Mouse (Mus musculus) T-helper 17 cell (primary cell): ENCODE measurements around the gene Capn1.
"Not testable (repeated sequence)": the region's sequence is repeated elsewhere in the genome, so short reads cannot be mapped to it uniquely, and the experiment has no call there.

Source experiments
- in situ Hi-C, 2 experiments: fragments of 300-600 bp; cut with MboI, MseI; formaldehyde crosslinking; loops; 1 replicate in 1 of 2; 2 replicates in 1 of 2; pipeline ENCODE4 v1.15.1; 2025; ENCODE audit warnings: high pct_unique_total_duplicates in 2 of 2

The Capn1 gene

DNA sequence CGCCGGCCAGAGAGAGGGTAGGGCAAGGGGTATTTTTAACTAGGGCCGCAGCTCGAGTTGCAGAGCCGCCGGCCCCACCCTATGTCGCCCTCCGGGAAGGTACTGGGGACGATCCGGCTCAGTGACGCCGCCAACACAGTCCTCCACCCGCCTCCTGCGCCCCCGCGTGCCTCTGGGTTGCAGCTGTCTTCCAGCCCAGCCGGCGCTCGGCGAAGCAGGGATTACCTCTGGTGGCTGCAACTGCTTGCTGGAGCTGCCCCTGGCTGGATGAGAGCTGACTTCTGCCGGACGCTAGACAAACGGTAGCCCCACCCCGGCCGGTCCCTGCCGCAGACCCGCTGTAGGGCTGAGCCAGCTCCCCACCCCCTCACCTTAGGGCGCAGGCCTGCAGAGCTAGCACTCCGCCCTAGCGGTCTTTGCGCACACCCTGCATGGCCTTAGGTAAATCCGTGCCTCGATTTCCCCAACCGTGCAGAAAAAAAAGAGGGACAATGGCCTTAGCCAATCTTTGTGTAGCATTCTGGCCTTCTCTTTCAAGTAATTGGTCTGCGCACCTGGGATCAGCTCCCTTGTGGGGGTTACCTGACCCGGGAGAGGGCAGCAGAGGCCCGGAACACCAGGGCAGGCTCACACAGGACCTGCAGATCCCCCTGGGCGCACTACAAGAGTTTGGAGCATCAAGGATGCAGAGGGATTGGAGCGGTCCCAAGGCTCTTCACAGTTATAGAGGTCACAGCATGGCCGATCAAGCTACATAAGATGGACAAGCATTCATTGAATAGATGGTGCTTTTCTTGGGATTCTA is at the start of gene Capn1:
TSS of gene Capn1 (minus strand) at position 387 of the 805 bp plus-strand sequence.
- in situ Hi-C loops: loop anchor here (5.0 kb wide), 2 partner anchors 48 to 93 kb away; partner anchors contain the start of gene Cdc42ep2 (in 1 of the 2)

DNA sequence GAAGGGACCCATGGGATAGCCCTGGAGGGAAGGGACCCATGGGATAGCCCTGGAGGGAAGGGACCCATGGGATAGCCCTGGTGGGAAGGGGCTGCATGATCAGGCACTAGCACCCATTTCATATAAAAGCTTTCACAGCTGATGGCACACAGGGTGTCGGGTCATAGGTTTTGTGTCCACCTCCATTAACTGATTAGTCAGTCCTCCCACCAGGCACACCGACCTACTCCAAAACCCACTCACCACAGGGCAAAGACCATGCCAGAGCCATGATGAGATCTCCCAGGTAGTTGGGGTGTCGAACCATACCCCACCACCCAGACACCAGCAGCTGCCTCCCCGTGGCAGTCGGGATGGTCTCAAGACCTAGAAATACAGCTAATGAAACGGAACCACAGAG is 47.4 kb upstream of the Capn1 start:
- in situ Hi-C loops: no loop called here

DNA sequence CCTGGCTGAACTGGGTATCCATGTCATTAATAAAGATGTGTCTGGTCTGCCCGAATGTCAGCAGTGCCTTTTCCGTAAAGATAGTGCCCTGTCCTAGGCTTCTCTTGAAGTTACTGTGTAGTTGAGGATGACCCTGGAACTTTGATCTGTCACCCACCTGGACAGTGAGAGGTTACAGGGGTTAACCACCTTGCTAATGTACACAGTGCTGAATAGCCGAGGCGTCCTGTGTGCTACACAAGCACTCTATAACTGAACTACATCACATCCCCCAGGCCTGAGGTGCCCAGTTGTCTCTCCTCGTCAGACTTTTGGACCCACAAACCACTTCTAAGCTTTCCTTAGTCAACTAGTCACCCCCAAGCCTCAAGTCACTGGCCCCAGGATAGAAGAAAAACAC is 46.7 kb upstream of the Capn1 start:
- in situ Hi-C loops: no loop called here

- in situ Hi-C loops: no loop called here
These were observed 46.1 kb upstream of the Capn1 start for GRCm38 (mm10) chr19:6061641-6062302.

DNA sequence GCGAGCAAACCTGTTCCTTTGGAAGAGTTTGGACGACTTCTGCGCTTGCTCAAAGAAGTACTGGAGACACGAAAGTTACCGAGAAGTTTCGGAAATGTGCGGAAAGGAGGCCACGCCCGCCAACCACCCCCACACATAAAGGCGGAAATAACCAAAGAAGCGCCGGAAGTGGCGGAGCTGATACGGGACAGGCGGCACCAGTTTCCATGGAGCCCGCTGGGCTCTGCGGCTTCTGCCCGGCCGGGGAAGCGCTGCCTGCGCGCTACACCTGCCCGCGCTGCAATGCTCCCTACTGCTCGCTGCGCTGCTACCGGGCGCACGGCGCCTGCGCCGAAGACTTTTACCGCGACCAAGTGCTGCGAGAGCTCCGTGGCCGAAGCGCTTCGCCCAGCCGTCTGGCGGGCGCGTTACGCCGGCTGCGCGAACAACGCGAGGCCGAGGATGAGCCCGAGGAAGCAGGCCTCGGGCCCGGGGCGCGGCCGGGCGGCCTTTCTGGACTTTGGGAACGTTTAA is 45.4 kb upstream of the Capn1 start, which contains the start of gene Znhit2:
TSS of gene Znhit2 (plus strand) at position 172 of the 513 bp plus-strand sequence.
- in situ Hi-C loops: no loop called here

- in situ Hi-C loops: no loop called here
These were observed 43.3 kb upstream of the Capn1 start for GRCm38 (mm10) chr19:6058966-6059365.

DNA sequence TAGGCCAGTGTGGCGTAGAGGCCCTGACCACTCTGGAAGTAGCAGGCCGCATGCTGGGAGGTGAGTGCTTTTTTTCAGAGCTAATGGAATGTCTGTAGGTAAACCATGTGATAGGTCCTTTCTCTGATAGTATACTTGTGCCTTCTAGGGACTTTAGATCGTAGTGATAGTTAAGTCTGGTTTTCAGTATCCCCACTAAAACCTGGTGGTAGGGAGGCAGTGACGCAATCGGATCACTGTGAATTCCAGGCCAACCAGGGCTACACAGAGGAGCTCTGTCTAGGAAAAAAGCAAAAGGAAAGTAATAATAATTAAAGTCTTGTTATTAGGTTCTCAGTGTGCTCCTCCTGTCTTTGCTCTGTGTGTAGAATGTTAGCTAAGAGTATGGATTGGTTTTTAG is 42.8 kb upstream of the Capn1 start:
- in situ Hi-C loops: no loop called here

DNA sequence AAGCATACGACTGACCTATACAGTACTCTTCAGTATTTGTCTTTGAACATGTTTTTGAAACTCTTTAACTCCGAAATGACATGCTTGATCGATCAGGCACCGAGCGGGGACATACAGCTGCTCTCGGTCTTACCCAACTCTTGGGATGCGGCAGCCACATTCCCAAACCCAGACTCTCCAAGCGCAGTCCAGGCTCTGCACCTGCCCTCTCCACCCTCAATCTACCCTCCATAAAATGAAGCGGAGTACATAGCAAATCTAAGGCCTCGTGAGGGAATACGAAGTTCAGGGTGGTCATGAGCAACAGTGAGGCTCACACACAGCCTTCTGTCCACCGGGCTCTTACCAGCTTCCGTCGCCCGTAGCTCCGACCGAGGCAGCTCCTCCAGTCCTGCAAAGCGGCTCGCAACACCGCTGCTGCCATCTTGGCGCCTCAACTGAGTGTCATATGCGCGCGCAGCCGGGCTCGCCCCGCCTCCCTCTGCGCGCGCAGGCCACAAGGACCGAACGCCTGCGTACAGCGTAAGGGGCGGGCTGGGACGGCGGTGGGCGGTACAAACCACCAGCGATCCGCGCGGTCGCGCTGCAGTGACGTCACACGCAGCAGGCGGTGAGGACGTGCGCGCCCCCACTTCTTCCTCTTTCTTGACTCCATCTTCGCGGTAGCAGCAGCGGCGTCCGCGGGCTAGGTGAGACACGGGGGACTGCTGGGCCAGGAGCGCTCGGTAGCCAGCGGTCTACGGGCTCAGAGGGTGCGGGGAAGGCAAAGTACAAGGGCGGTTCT is 41.8 kb upstream of the Capn1 start, which contains the start of the genes Mrpl49 and Fau:
TSS of gene Mrpl49 (minus strand) at position 473 of the 784 bp plus-strand sequence.
TSS of gene Fau (plus strand) at position 532 of the 784 bp plus-strand sequence.
- in situ Hi-C loops: no loop called here

- in situ Hi-C loops: no loop called here
These were observed 41.0 kb upstream of the Capn1 start for GRCm38 (mm10) chr19:6056696-6057095.

- in situ Hi-C loops: no loop called here
These were observed 38.6 kb upstream of the Capn1 start for GRCm38 (mm10) chr19:6054296-6054695.

DNA sequence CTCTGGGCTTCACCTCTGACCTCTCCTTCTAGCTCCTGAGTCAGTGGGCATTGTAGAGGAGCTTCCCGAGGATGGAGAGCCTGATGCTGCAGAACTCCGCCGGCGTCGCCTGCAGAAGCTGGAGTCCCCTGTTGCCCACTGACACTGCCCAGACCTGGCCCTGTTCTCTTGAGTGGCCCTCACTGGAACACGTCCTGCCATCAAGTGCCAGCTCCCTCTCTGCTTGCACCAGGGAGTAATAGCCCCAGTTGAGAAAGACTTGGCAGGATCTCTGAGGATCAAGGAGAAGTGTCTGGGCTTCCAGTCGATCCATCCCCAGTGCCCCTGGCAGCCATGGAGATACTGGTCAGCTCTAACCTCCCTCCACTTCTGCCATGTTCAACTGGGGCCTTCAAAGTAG is 36.8 kb upstream of the Capn1 start:
- in situ Hi-C loops: no loop called here

DNA sequence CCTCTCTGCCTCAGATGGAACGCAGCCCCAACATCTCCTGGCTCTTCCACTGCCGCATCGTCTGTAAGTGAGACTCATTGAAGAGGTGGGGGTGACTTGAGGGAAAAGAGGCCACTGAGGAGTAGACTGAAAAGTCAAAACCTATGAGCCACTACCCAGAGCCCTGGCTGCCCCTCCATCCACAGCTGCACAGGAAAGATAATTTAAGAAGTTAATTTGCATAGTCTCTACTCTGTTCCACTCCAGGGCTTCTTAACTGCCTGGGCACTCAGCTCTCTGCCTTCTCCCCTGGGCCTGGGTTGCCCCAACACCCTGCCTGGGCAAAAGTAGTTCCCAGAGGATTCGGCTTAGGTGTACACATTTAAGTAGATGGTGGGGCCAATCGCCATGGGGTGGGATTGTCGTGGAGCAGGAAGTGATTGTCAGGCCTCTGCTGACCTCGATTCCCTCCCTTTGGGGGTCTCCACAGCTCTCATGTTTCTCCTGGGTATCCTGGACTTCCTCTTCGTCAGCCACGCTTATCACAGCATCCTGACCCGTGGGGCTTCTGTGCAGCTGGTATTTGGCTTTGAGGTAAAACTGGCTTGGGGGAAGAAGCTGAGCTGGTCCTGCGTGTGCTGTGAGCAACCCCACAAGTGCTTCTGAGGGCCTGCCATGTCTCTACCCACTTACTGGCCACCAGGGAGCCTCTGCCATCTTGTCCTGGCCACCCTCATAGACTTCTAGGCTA is 33.1 kb upstream of the Capn1 start:
- in situ Hi-C loops: no loop called here

- in situ Hi-C loops: no loop called here
These were observed 32.1 kb upstream of the Capn1 start for GRCm38 (mm10) chr19:6047899-6048166.

DNA sequence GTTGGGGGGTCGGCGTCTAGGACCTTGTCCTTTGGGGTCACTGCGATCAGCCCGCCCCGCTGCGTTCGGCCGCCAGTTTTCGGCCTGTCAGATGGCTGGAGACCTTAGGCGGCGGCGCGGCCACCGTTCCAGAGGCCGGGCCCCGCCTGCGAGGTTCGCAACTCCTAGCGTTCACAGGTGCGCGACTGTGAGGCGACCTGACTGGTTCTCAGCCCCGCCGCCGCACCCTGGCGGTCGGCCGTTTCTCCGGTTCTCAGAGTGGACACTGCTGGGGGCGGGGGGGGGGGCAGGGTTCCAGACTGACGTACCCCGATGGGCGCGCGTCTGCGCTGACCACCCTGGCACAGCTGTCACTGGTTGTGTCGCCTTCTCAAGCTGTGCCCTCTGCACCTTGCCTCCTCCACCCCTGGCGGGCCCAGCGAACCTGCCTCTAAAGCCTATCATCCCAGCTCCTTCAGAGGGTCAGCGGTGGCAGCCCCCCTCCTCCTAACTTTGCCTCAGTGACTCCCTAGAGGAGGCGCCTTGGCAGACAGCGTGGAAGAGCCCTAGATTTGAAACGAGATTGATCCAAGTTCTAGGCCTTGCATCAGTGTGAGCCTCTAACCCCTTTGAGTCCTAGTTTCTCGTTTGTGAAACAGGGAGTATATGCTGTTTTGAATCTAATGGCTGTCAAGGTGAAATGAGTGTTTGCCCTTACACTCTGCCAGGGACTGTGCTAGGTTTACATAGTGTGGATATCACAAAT is 31.6 kb upstream of the Capn1 start:
- in situ Hi-C loops: no loop called here

- in situ Hi-C loops: no loop called here
These were observed 30.8 kb upstream of the Capn1 start, which contains the start of gene Syvn1 for GRCm38 (mm10) chr19:6046294-6047153. TSS of gene Syvn1 (plus strand) at chr19:6046576.

- in situ Hi-C loops: no loop called here
These were observed 29.9 kb upstream of the Capn1 start for GRCm38 (mm10) chr19:6045366-6046293.

DNA sequence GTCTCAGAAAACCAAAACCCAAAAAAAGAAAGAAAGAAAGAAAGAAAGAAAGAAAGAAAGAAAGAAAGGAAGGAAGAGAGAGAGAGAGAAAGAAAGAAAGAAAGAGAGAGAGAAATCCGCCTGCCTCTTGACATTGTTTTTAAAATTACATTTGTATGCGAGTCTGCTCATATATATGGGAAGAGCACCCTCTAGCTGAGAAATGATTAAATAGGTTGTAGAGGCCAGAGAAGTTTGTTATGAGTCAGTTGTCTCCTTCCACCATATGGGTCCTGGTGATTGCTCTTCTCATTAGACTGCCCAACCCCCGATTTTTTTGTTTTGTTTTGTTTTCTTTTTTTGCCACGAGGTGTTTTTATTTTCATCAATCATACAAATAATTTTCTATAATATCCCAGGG is 28.4 kb upstream of the Capn1 start:
- in situ Hi-C loops: not testable (repeated sequence)

DNA sequence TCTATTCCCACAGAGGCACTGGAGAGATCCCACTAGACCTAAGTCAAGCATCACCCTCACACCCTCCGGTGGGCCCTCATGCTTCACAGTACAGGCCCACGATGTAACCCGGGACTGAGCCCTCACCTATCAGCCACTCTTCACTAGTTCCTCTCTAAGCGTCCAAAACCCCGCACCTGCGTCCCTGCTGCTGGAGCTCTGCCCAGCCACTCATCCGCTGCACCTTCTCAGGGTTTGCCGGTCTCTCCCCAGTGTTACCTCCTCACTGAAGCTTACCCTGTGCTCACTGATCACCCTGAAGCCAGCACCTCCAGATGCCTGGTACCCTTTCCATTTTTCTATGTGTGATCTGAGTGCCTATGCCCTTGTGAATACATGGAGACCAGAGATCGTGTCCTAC is 26.6 kb upstream of the Capn1 start:
- in situ Hi-C loops: no loop called here
